Mouse (Mus musculus) erythroblast, embryonic 14.5 days (primary cell): ENCODE results near the gene Dip2b.

Experiments used
- GATA1 ChIP-seq: IDR thresholded peaks from 2 replicates; pipeline ENCODE4 v1.6.1; 2012; ENCODE audit warnings: low read length, inconsistent platforms, mixed read lengths
- TAL1 ChIP-seq: IDR thresholded peaks from 3 replicates; pipeline ENCODE4 v1.6.1; 2012; ENCODE audit warnings: low read length, inconsistent platforms, mixed read lengths

DNA sequence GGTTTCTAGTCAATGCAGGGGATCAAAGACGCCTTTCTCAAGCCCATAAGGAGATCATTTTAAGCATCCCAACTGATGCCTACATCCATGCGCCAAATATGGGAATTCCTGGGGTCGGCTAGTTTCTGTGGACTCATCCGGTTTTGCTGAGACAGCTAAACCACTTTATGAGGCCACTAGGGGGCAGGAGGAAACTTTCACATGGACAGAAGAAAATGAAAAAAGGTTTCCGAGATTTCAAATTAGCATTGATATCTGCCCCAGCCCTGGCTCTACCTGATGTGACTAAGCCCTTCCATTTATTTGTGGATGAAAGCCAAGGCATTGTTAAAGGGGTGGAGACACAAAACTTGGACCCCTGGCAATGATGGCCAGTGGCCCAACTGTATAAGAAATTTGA is 15.5 kb upstream of the Dip2b start:
- no peak for TF ChIP-seq GATA1
- no peak for TF ChIP-seq TAL1
